Mouse (Mus musculus) thymus, adult 2 months (tissue): ENCODE data around the gene Mafb. TPM values are rescaled to one million over a fixed set of nuclear protein-coding genes. Genes with fewer than 3 reads are reported as not detected.

Experiments used
- DNase-seq: peaks from one replicate; pipeline ENCODE4 v3.0.0; 2021
- H3K27ac ChIP-seq: fragments of 200-500 bp; 2 replicates; pipeline ENCODE4 v1.5.1; 2012; ENCODE audit warnings: low read length, control low read depth; ENCODE audit not compliant: control insufficient read depth, insufficient read depth
- H3K27me3 ChIP-seq: fragments of 200-500 bp; 2 replicates; pipeline ENCODE4 v1.6.1; 2012; ENCODE audit warnings: mild to moderate bottlenecking, low read length, moderate library complexity, mixed read lengths; ENCODE audit not compliant: control insufficient read depth, insufficient read depth
- H3K36me3 ChIP-seq: fragments of 200-500 bp; 2 replicates; pipeline ENCODE4 v1.6.1; 2012; ENCODE audit warnings: mild to moderate bottlenecking, low read length, moderate library complexity; ENCODE audit not compliant: control insufficient read depth, insufficient read depth
- H3K4me1 ChIP-seq: fragments of 200-500 bp; replicated peaks from 2 replicates; pipeline ENCODE4 v1.6.1; 2012; ENCODE audit warnings: low read length; ENCODE audit not compliant: control insufficient read depth, insufficient read depth
- H3K4me3 ChIP-seq: fragments of 200-500 bp; 2 replicates; pipeline ENCODE4 v1.5.1; 2012; ENCODE audit warnings: mild to moderate bottlenecking, low read length, control low read depth, moderate library complexity; ENCODE audit not compliant: control insufficient read depth, insufficient read depth
- CTCF ChIP-seq: fragments of 200-500 bp; IDR thresholded peaks from 2 replicates; pipeline ENCODE4 v1.5.1; 2012; ENCODE audit warnings: mild to moderate bottlenecking, control low read depth, low read length, moderate library complexity, borderline replicate concordance; ENCODE audit not compliant: control insufficient read depth, poor library complexity, insufficient read depth; ENCODE audit errors: extremely low read depth
- POLR2A ChIP-seq: fragments of 200-500 bp; IDR thresholded peaks from 2 replicates; pipeline ENCODE4 v1.6.1; 2012; ENCODE audit warnings: mild to moderate bottlenecking, low read length, control low read depth, moderate library complexity; ENCODE audit not compliant: control insufficient read depth, poor library complexity, insufficient read depth; ENCODE audit errors: extremely low read depth
- WGBS: fragments of 180-500 bp; shearing (Covaris S2); methylation state at CpG from one replicate; pipeline ENCODE4 v1.1.7; 2018; 5-methylcytosine and 5-hydroxymethylcytosine counted together
- polyA plus RNA-seq: library from polyadenylated mRNA; depleted of rRNA; stranded (reverse); fragments of >200 nt; gene quantifications from 2 replicates; pipeline ENCODE4 v1.2.3, GENCODE M21; 2012

Mafb gene
- polyA plus RNA-seq, 1 experiment: 18.3 TPM

- Histone ChIP-seq H3K27ac (no peak overlapping the region), H3K4me1 (peaks cover 35% of the 10 kb centered on the region), H3K36me3 (no peaks in the 10 kb centered on the region), H3K27me3 (no peaks in the 10 kb centered on the region), H3K4me3 (no peak overlapping the region)
- DNase-seq: no peak
- WGBS: 94% methylated on average over 12 of the region's 12 CpGs
- TF ChIP-seq CTCF: no peak
- TF ChIP-seq POLR2A: no peak
These were observed 34.1 kb downstream of the Mafb start for GRCm38 (mm10) chr2:160332516-160333325.

GRCm38 (mm10) chr2:160328886-160329285 is 38.0 kb downstream of the Mafb start:
- no peaks in the 10 kb centered on the region for H3K36me3 ChIP-seq
- H3K27me3 ChIP-seq: no peaks in the 10 kb centered on the region
- peaks cover 38% of the 10 kb centered on the region for H3K4me1 ChIP-seq
- peak overlapping the region; percentile 91 for H3K27ac ChIP-seq
- no peak overlapping the region for H3K4me3 ChIP-seq
- DNase-seq: peak; percentile 45
- TF ChIP-seq CTCF (no peak), POLR2A (no peak)
- WGBS: 63% methylated on average over 9 of the region's 9 CpGs

GRCm38 (mm10) chr2:160327716-160328115 is 39.1 kb downstream of the Mafb start:
- H3K27me3 ChIP-seq: no peaks in the 10 kb centered on the region
- H3K4me1 ChIP-seq: peaks cover 38% of the 10 kb centered on the region
- H3K27ac ChIP-seq: peak overlapping the region; percentile 95
- TF ChIP-seq CTCF: no peak
- peak; percentile 26; the same call in 1 of the 2 replicates for TF ChIP-seq POLR2A
- H3K36me3 ChIP-seq: no peaks in the 10 kb centered on the region
- peak; percentile 83 for DNase-seq
- H3K4me3 ChIP-seq: no peak overlapping the region
- 4% methylated on average over 4 of the region's 4 CpGs for WGBS

GRCm38 (mm10) chr2:160327167-160327566 is 39.7 kb downstream of the Mafb start:
- H3K27ac ChIP-seq: peak overlapping the region; percentile 95
- no peaks in the 10 kb centered on the region for H3K27me3 ChIP-seq
- peak; percentile 40 for DNase-seq
- H3K4me1 ChIP-seq: peaks cover 38% of the 10 kb centered on the region
- WGBS: 59% methylated on average over 4 of the region's 4 CpGs
- no peaks in the 10 kb centered on the region for H3K36me3 ChIP-seq
- TF ChIP-seq CTCF (no peak), POLR2A (no peak)
- H3K4me3 ChIP-seq: no peak overlapping the region

DNA sequence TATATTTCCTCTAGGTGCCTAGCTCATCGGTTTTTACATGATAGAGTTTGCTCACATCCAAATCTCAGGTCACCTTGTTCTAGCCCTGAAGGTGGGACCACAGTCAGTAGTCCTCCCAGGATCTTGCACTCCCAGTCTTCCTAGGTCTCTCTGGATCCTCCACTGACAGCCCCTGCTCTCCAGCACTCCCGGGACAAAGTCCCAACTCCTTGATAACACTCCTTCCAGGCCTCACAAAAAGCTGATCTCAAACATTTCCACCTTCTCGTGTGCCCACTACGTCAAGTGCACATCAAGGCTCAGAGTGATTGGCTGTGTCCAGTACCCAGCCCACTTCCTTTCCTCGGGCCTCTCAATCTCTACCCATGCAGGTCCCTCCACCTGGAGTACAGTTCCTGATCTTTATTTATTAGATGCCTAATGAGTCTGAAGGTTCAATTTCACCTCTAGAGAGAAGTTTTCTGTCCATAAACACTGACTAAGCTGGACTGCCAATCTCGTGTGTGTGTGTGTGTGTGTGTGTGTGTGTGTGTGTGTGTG is 41.7 kb downstream of the Mafb start:
- H3K36me3 ChIP-seq: no peaks in the 10 kb centered on the region
- H3K4me3 ChIP-seq: no peak overlapping the region
- 87% methylated on average over 6 of the region's 6 CpGs for WGBS
- no peak overlapping the region for H3K27ac ChIP-seq
- H3K4me1 ChIP-seq: peaks cover 36% of the 10 kb centered on the region
- H3K27me3 ChIP-seq: no peaks in the 10 kb centered on the region
- no peak for TF ChIP-seq CTCF
- no peak for DNase-seq

- DNase-seq: no peak
- WGBS: 60% methylated on average over 4 of the region's 4 CpGs
These were observed 45.0 kb downstream of the Mafb start for GRCm38 (mm10) chr2:160321829-160322228.

More at GRCm38 (mm10) chr2:160321829-160322228, 45.0 kb downstream of the Mafb start:
- no peak overlapping the region for H3K4me3 ChIP-seq
- H3K36me3 ChIP-seq: no peaks in the 10 kb centered on the region
- H3K4me1 ChIP-seq: peaks cover 9% of the 10 kb centered on the region
- H3K27ac ChIP-seq: no peak overlapping the region
- H3K27me3 ChIP-seq: no peaks in the 10 kb centered on the region
- TF ChIP-seq CTCF: no peak
- TF ChIP-seq POLR2A: no peak
